Mouse (Mus musculus) lung, postnatal 0 days (tissue): ENCODE measurements around the gene Fbxl17.

Experiments used
- CTCF ChIP-seq: IDR thresholded peaks from 2 replicates; pipeline ENCODE4 v1.5.1; 2016; ENCODE audit warnings: antibody characterized with exemption, mild to moderate bottlenecking
- EP300 ChIP-seq: IDR thresholded peaks from 2 replicates; pipeline ENCODE4 v1.6.1; 2016; ENCODE audit warnings: antibody characterized with exemption, mild to moderate bottlenecking, control low read depth

DNA sequence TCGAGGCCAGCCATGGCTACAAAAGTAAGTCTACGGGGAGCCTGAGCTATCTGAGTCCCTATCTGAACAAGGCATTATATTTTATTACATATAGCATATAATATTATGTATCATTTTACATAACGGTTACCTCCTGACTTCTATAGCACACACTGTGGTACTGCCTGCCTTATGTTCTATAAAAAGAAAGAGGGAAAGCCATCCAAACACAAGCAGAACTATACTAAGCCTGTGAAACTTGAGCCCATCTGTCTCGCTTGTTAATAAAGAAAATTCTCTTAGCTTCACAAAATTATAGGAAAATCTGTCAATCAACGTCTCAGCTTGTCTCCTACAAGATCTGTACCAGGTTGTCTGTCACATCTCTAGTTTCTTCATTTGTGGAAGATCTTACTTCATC is 173.6 kb downstream of the Fbxl17 start:
- TF ChIP-seq CTCF (no peak), EP300 (no peak)
